Mouse (Mus musculus) CH12.LX (cell line): ENCODE data around the gene Spn. TPM values are rescaled to one million over a fixed set of nuclear protein-coding genes. Genes with fewer than 3 reads are reported as not detected.

Experiments used
- DNase-seq: peaks from one replicate; pipeline ENCODE4 v3.0.0-alpha.2; 2013; ENCODE audit errors: extremely low read depth
- H3K27ac ChIP-seq: 2 replicates; pipeline ENCODE4 v1.5.1; 2012; ENCODE audit warnings: low read depth, mild to moderate bottlenecking, control low read depth, moderate library complexity; ENCODE audit not compliant: insufficient read depth
- H3K27me3 ChIP-seq: replicated peaks from 2 replicates; pipeline ENCODE3; 2012; ENCODE audit warnings: inconsistent platforms
- H3K36me3 ChIP-seq, 2 experiments: replicated peaks in 1 of 2; 2 replicates each; pipeline versions ENCODE3 to v1.6.1; 2012; ENCODE audit warnings: inconsistent platforms in 1 of 2, low read length in 1 of 2, mild to moderate bottlenecking in 1 of 2, mixed read lengths in 1 of 2, moderate library complexity in 1 of 2; ENCODE audit not compliant: control insufficient read depth in 1 of 2, insufficient read depth in 1 of 2
- H3K4me1 ChIP-seq, 2 experiments: 2 replicates each; pipeline ENCODE4 v1.6.1; 2012; ENCODE audit warnings: inconsistent platforms in 1 of 2, moderate library complexity in 1 of 2; ENCODE audit not compliant: insufficient read depth in 2 of 2, control insufficient read depth in 1 of 2
- H3K4me2 ChIP-seq: 2 replicates; pipeline ENCODE4 v1.6.1; 2012; ENCODE audit warnings: low read depth, mild to moderate bottlenecking, control low read depth; ENCODE audit not compliant: poor library complexity, insufficient read depth, severe bottlenecking
- H3K4me3 ChIP-seq, 3 experiments: fragments of 150-350 bp in 1 of 3; sonication (generic) in 1 of 3; replicated peaks in 1 of 3; 2 replicates each; pipeline versions ENCODE3 to v1.5.1; 2011 to 2012; ENCODE audit warnings: low read depth in 2 of 3, low read length in 2 of 3, mild to moderate bottlenecking in 2 of 3, moderate library complexity in 2 of 3, control low read depth in 1 of 3, improper control_type of control experiment in 1 of 3, inconsistent platforms in 1 of 3, mixed read lengths in 1 of 3; ENCODE audit not compliant: poor library complexity in 1 of 3
- H3K79me2 ChIP-seq: replicated peaks from 2 replicates; pipeline ENCODE4 v1.6.1; 2012; ENCODE audit warnings: mild to moderate bottlenecking, moderate library complexity; ENCODE audit not compliant: control insufficient read depth, poor library complexity, insufficient read depth, severe bottlenecking; ENCODE audit errors: extremely low read depth
- H3K9ac ChIP-seq: 2 replicates; pipeline ENCODE4 v1.6.1; 2012; ENCODE audit warnings: low read depth, mild to moderate bottlenecking, control low read depth, moderate library complexity; ENCODE audit not compliant: insufficient read depth
- H3K9me3 ChIP-seq: replicated peaks from 2 replicates; pipeline ENCODE3; 2012; ENCODE audit warnings: low read length, inconsistent platforms, mixed read lengths
- BHLHE40 ChIP-seq: IDR thresholded peaks from 2 replicates; pipeline ENCODE4 v1.6.1; 2011; ENCODE audit warnings: mild to moderate bottlenecking, low read depth, low read length, improper control_type of control experiment
- CTCF ChIP-seq, 2 experiments: IDR thresholded peaks in 1 of 2; conservative IDR thresholded peaks in 1 of 2; 2 replicates each; pipeline ENCODE4 v1.5.1; 2011 to 2012; ENCODE audit warnings: low read depth in 2 of 2, low read length in 2 of 2, improper control_type of control experiment in 1 of 2, inconsistent platforms in 1 of 2, mild to moderate bottlenecking in 1 of 2, moderate library complexity in 1 of 2
- ELF1 ChIP-seq: IDR thresholded peaks from 2 replicates; pipeline ENCODE4 v1.6.1; 2014; ENCODE audit warnings: low read depth, mild to moderate bottlenecking, inconsistent platforms, low read length, improper control_type of control experiment
- EP300 ChIP-seq: IDR thresholded peaks from 2 replicates; pipeline ENCODE4 v1.6.1; 2011; ENCODE audit warnings: low read length, improper control_type of control experiment
- JUND ChIP-seq: conservative IDR thresholded peaks from 2 replicates; pipeline ENCODE4 v1.6.1; 2011; ENCODE audit warnings: low read depth, low read length, improper control_type of control experiment
- KAT2A ChIP-seq: IDR thresholded peaks from 2 replicates; pipeline ENCODE4 v1.6.1; 2012; ENCODE audit warnings: low read length, improper control_type of control experiment, inconsistent platforms; ENCODE audit not compliant: insufficient replicate concordance
- MAX ChIP-seq: IDR thresholded peaks from 2 replicates; pipeline ENCODE4 v1.6.1; 2011; ENCODE audit warnings: low read length, improper control_type of control experiment
- MEF2A ChIP-seq: IDR thresholded peaks from 2 replicates; pipeline ENCODE4 v1.6.1; 2014; ENCODE audit warnings: low read depth, mild to moderate bottlenecking, inconsistent platforms, low read length, improper control_type of control experiment, borderline replicate concordance
- MXI1 ChIP-seq: IDR thresholded peaks from 2 replicates; pipeline ENCODE4 v1.6.1; 2011; ENCODE audit warnings: mild to moderate bottlenecking, low read depth, low read length, improper control_type of control experiment
- NRF1 ChIP-seq: IDR thresholded peaks from 2 replicates; pipeline ENCODE4 v1.6.1; 2014; ENCODE audit warnings: low read depth, mild to moderate bottlenecking, inconsistent platforms, low read length, improper control_type of control experiment, moderate library complexity
- POLR2A ChIP-seq: IDR thresholded peaks from 2 replicates; pipeline ENCODE4 v1.6.1; 2011; ENCODE audit warnings: low read depth, mild to moderate bottlenecking, improper control_type of control experiment, low read length
- RAD21 ChIP-seq: IDR thresholded peaks from 2 replicates; pipeline ENCODE4 v1.6.1; 2011; ENCODE audit warnings: low read depth, mild to moderate bottlenecking, low read length, improper control_type of control experiment, moderate library complexity
- RCOR1 ChIP-seq: conservative IDR thresholded peaks from 2 replicates; pipeline ENCODE4 v1.6.1; 2012; ENCODE audit warnings: low read depth, mild to moderate bottlenecking, inconsistent platforms, low read length, improper control_type of control experiment
- SIN3A ChIP-seq: IDR thresholded peaks from 2 replicates; pipeline ENCODE4 v1.6.1; 2012; ENCODE audit warnings: low read length, improper control_type of control experiment, inconsistent platforms
- SMC3 ChIP-seq: IDR thresholded peaks from 2 replicates; pipeline ENCODE4 v1.6.1; 2011; ENCODE audit warnings: low read depth, low read length, improper control_type of control experiment
- TBP ChIP-seq: conservative IDR thresholded peaks from 2 replicates; pipeline ENCODE4 v1.6.1; 2011; ENCODE audit warnings: low read depth, low read length, improper control_type of control experiment
- UBTF ChIP-seq: IDR thresholded peaks from 2 replicates; pipeline ENCODE4 v1.6.1; 2012; ENCODE audit warnings: low read depth, mild to moderate bottlenecking, inconsistent platforms, low read length, improper control_type of control experiment, moderate library complexity
- USF1 ChIP-seq: IDR thresholded peaks from 2 replicates; pipeline ENCODE4 v1.6.1; 2014; ENCODE audit warnings: low read depth, mild to moderate bottlenecking, inconsistent platforms, low read length, improper control_type of control experiment
- USF2 ChIP-seq: conservative IDR thresholded peaks from 2 replicates; pipeline ENCODE4 v1.6.1; 2011; ENCODE audit warnings: low read depth, low read length, improper control_type of control experiment
- ZKSCAN1 ChIP-seq: IDR thresholded peaks from 2 replicates; pipeline ENCODE4 v1.6.1; 2012; ENCODE audit warnings: low read depth, inconsistent platforms, low read length, improper control_type of control experiment, borderline replicate concordance
- ZMIZ1 ChIP-seq: IDR thresholded peaks from 2 replicates; pipeline ENCODE4 v1.6.1; 2012; ENCODE audit warnings: low read depth, mild to moderate bottlenecking, inconsistent platforms, low read length, improper control_type of control experiment
- dilution Hi-C: fragments of 300-500 bp; cut with MboI; formaldehyde crosslinking; loops from 2 replicates; pipeline ENCODE4 v1.14.3; 2020; ENCODE audit warnings: low sequenced_read_pairs; ENCODE audit not compliant: extremely low pct_unique_long_range_greater_than_20kb, extremely low pct_ligation_motif_present
- in situ Hi-C: fragments of 300-500 bp; cut with MboI; formaldehyde crosslinking; loops from 3 replicates; pipeline ENCODE4 v1.14.3; 2019; ENCODE audit warnings: low sequenced_read_pairs, low pct_ligation_motif_present, low pct_unique_long_range_greater_than_20kb, mixed read lengths
- polyA plus RNA-seq: library from polyadenylated mRNA; unstranded; fragments of >175 nt; gene quantifications from 2 replicates; pipeline ENCODE4 v1.2.1, GENCODE M21; 2012; ENCODE audit warnings: low read depth; ENCODE audit not compliant: insufficient read length
- total RNA-seq, 2 experiments: library from RNA; depleted of rRNA; stranded (reverse); fragments of 300-350 nt in 1 of 2; fragments of >200 nt in 1 of 2; gene quantifications; 2 replicates each; pipeline ENCODE4 v1.2.3; 2012 to 2014

Gene Spn
- total and polyA plus RNA-seq, 3 experiments: 2.4 to 16.3 (median 3.3) TPM

DNA sequence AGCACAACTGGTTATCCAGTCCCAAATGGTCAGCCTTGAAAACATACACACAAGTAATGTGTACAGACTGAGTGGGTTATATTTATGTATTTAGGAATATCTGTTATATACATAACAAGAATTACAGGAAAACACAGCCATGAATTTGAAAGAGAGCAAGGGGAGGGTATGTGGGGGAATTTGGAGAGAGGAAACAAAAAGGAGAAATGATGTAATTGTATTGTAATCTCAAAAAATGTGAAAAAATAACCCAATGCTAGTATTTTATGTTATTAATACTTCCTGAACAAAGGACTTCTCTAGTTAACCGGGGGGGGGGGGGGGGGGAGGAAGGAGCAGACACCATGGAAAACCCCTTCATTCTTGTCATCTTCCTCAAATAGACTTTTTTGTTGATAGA lies 47.1 kb upstream of the Spn start:
- Histone ChIP-seq H3K27ac (peak overlapping the region; percentile 72), H3K4me1 (peaks cover 26 to 74% of the 10 kb centered on the region in 2 experiments)

DNA sequence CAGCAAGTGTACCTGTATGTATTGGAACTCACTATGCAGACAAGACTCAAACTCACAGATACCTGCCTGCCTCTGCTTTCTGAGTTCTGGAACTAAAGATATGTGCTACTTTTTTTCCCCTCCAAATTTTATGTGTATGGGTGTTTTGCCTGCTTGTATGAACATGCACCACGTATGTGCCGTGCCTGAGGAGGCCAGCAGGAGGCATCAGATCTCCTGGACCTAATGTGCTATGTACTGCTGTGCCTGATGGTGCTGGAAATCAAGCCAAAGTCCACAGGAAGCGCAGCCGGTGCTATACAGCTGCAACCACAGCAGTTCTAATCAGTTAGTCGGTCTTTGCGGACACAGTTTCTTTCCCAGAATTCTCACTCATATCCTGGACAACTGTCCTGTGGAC lies 46.2 kb upstream of the Spn start:
- Histone ChIP-seq H3K9ac (no peak overlapping the region), H3K9me3 (peaks cover 11% of the 10 kb centered on the region), H3K27me3 (no peaks in the 10 kb centered on the region), H3K4me2 (no peak overlapping the region)
- dilution Hi-C loops: no loop called here
- peak; percentile 50 for TF ChIP-seq SMC3
- TF ChIP-seq ZMIZ1: no peak
- peak in 1 of 2 experiments; percentile 56; a peak in 2 of 4 replicates for TF ChIP-seq CTCF (conservative IDR thresholded peaks at IDR 0.05 in 1 of 2, IDR thresholded peaks at IDR 0.05 in 1 of 2; ENCODE audit: low read depth in 2 of 2, low read length in 2 of 2)
- TF ChIP-seq NRF1: no peak
- peak; percentile 20 for TF ChIP-seq RAD21
- TF ChIP-seq, all 38 proteins: peak for 3
- in situ Hi-C loops: no loop called here
- no peak overlapping the region for H3K4me3 ChIP-seq
- H3K79me2 ChIP-seq: no peaks in the 10 kb centered on the region; the same call in 1 of the 2 replicates
- H3K27ac ChIP-seq: no peak overlapping the region
- no peak for DNase-seq
- H3K4me1 ChIP-seq: peaks cover 21 to 65% of the 10 kb centered on the region in 2 experiments
- H3K36me3 ChIP-seq: peaks cover 34 to 79% of the 10 kb centered on the region in 2 experiments

More for the DNA sequence above, 47.1 kb upstream of the Spn start:
- TF ChIP-seq BHLHE40: no peak
- peak; percentile 48; the same call in 1 of the 2 replicates for TF ChIP-seq MEF2A
- TF ChIP-seq, all 38 proteins: peak for 1
- Histone ChIP-seq H3K4me3 (no peak overlapping the region), H3K36me3 (peaks cover 34 to 75% of the 10 kb centered on the region in 2 experiments), H3K4me2 (peak overlapping the region; percentile 18; the same call in 1 of the 2 replicates), H3K79me2 (no peaks in the 10 kb centered on the region), H3K27me3 (no peaks in the 10 kb centered on the region), H3K9me3 (peaks cover 6% of the 10 kb centered on the region), H3K9ac (no peak overlapping the region)
- in situ Hi-C loops: loop anchor here (5.0 kb wide), 2 partner anchors 47 to 492 kb away; partner anchors contain the start of gene Spn
- DNase-seq: no peak
- dilution Hi-C loops: no loop called here

DNA sequence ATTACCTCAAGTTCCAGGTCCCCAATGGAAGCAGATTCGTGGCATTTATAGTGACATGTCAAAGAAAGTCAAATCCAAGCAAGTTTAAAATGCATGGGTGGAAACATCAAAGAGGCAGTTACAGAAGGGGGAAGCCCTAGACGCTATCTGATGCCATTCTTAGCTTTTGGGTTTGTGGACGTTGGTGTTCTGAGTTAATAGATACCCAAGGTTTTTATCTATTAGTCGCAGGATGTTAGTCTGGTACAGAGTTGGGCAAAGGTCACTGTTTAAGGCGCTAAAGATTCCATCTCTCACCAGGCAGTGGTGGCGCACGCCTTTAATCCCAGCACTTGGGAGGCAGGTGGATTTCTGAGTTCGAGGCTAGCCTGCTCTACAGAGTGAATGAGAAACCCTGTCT lies 45.7 kb upstream of the Spn start:
- Histone ChIP-seq H3K4me1 (peaks cover 21 to 62% of the 10 kb centered on the region in 2 experiments), H3K9me3 (peaks cover 11% of the 10 kb centered on the region), H3K4me2 (no peak overlapping the region), H3K9ac (no peak overlapping the region), H3K27ac (no peak overlapping the region), H3K4me3 (no peak overlapping the region), H3K36me3 (peaks cover 36 to 81% of the 10 kb centered on the region in 2 experiments), H3K79me2 (no peaks in the 10 kb centered on the region; the same call in 1 of the 2 replicates), H3K27me3 (no peaks in the 10 kb centered on the region)
- no peak for DNase-seq
- no peak for TF ChIP-seq RAD21
- TF ChIP-seq MAX: no peak
- no peak for TF ChIP-seq ZKSCAN1
- no peak for TF ChIP-seq MXI1
- TF ChIP-seq UBTF: no peak
- TF ChIP-seq SIN3A: no peak
- TF ChIP-seq POLR2A: no peak
- TF ChIP-seq JUND: no peak
- TF ChIP-seq TBP: no peak
- TF ChIP-seq EP300: no peak
- no peak for TF ChIP-seq RCOR1
- TF ChIP-seq SMC3: no peak
- TF ChIP-seq KAT2A: no peak
- TF ChIP-seq ELF1: no peak
- no peak for TF ChIP-seq USF2
- TF ChIP-seq USF1: no peak
- dilution Hi-C loops: no loop called here
- in situ Hi-C loops: no loop called here
